Mouse (Mus musculus): Measurements from ENCODE around the gene Tmem179b. TPM values are rescaled to one million over a fixed set of nuclear protein-coding genes. Genes with fewer than 3 reads are reported as not detected.

The Tmem179b gene
- total RNA-seq (2021) = 10 to 100 TPM in 1 of 2 experiments, 1 to 10 TPM in 1; 8.9 to 11.0 TPM

GRCm38 (mm10) chr19:8774086-8774835 lies at the start of gene Tmem179b:
Gene Tmem179b, minus strand, starts transcription at chr19:8774467.
- peak; percentile 97 for DNase-seq (ENCODE audit: low spot score in 2 of 2)
- intact Hi-C loops (cut with DNase I) = loop anchor here (5.0 kb wide), 1 partner anchor 48 kb away; the partner anchor contains the start of gene Hnrnpul2

GRCm38 (mm10) chr19:8822696-8823095 lies 48.4 kb upstream of the Tmem179b start:
- DNase-seq (ENCODE audit: low spot score in 2 of 2) = no peak
- intact Hi-C loops (cut with DNase I) = loop anchor here (5.0 kb wide), 1 partner anchor 50 kb away; the partner anchor contains the start of genes Tmem179b and Tmem223

- intact Hi-C loops (cut with DNase I) = loop anchor here (2.0 to 5.0 kb wide), 2 partner anchors 18 to 49 kb away; partner anchors contain the start of genes Gng3, Tmem179b and Tmem223
These were observed 46.9 kb upstream of the Tmem179b start for GRCm38 (mm10) chr19:8821146-8821545.

GRCm38 (mm10) chr19:8820424-8820956 lies 46.2 kb upstream of the Tmem179b start:
- intact Hi-C loops (cut with DNase I) = loop anchor here (2.0 to 5.0 kb wide), 2 partner anchors 18 to 48 kb away; partner anchors contain the start of genes Gng3, Tmem179b and Tmem223
- DNase-seq (ENCODE audit: low spot score in 2 of 2) = no peak

More at GRCm38 (mm10) chr19:8821146-8821545, 46.9 kb upstream of the Tmem179b start:
- DNase-seq (ENCODE audit: low spot score in 2 of 2) = no peak

- peak; percentile 99 for DNase-seq (ENCODE audit: low spot score in 2 of 2)
- intact Hi-C loops (cut with DNase I) = loop anchor here (2.0 to 5.0 kb wide), 2 partner anchors 19 to 48 kb away; partner anchors contain the start of genes Gng3, Tmem179b and Tmem223
These were observed 45.5 kb upstream of the Tmem179b start, which contains the start of gene Hnrnpul2 for GRCm38 (mm10) chr19:8819596-8820423. Gene Hnrnpul2, plus strand, starts transcription at chr19:8820010.

- intact Hi-C loops (cut with DNase I) = no loop called here
- DNase-seq (ENCODE audit: low spot score in 2 of 2) = peak; percentile 96
These were observed 44.7 kb upstream of the Tmem179b start, which contains the start of gene Ttc9c for GRCm38 (mm10) chr19:8818801-8819595. Gene Ttc9c, minus strand, starts transcription at chr19:8819333.

- no peak for DNase-seq (ENCODE audit: low spot score in 2 of 2)
- intact Hi-C loops (cut with DNase I) = no loop called here
These were observed 44.1 kb upstream of the Tmem179b start for GRCm38 (mm10) chr19:8818301-8818798.

GRCm38 (mm10) chr19:8817001-8817400 lies 42.7 kb upstream of the Tmem179b start:
- no peak for DNase-seq (ENCODE audit: low spot score in 2 of 2)
- intact Hi-C loops (cut with DNase I) = no loop called here

- intact Hi-C loops (cut with DNase I) = no loop called here
- no peak for DNase-seq (ENCODE audit: low spot score in 2 of 2)
These were observed 41.5 kb upstream of the Tmem179b start for GRCm38 (mm10) chr19:8815812-8816211.

- DNase-seq (ENCODE audit: low spot score in 2 of 2) = no peak
- intact Hi-C loops (cut with DNase I) = no loop called here
These were observed 32.5 kb upstream of the Tmem179b start for GRCm38 (mm10) chr19:8806810-8807209.

GRCm38 (mm10) chr19:8803879-8804660 lies 29.8 kb upstream of the Tmem179b start:
- DNase-seq (ENCODE audit: low spot score in 2 of 2) = no peak
- intact Hi-C loops (cut with DNase I) = no loop called here

GRCm38 (mm10) chr19:8803204-8803780 lies 29.0 kb upstream of the Tmem179b start:
- DNase-seq (ENCODE audit: low spot score in 2 of 2) = no peak
- intact Hi-C loops (cut with DNase I) = no loop called here

GRCm38 (mm10) chr19:8802130-8802821 lies 28.0 kb upstream of the Tmem179b start, which contains the start of gene Zbtb3:
Gene Zbtb3, plus strand, starts transcription at chr19:8802555.
- intact Hi-C loops (cut with DNase I) = no loop called here

GRCm38 (mm10) chr19:8798947-8799315 lies 24.7 kb upstream of the Tmem179b start:
- intact Hi-C loops (cut with DNase I) = no loop called here
- DNase-seq (ENCODE audit: low spot score in 2 of 2) = no peak

More at GRCm38 (mm10) chr19:8802130-8802821, 28.0 kb upstream of the Tmem179b start, which contains the start of gene Zbtb3:
- peak; percentile 95 for DNase-seq (ENCODE audit: low spot score in 2 of 2)

GRCm38 (mm10) chr19:8798264-8798946 lies 24.1 kb upstream of the Tmem179b start, which contains the start of gene Polr2g:
Gene Polr2g, minus strand, starts transcription at chr19:8798577.
- DNase-seq (ENCODE audit: low spot score in 2 of 2) = peak; percentile 86 to 89
- intact Hi-C loops (cut with DNase I) = no loop called here

GRCm38 (mm10) chr19:8790171-8790570 lies 15.9 kb upstream of the Tmem179b start:
- DNase-seq (ENCODE audit: low spot score in 2 of 2) = peak in 1 of 2 experiments; percentile 23

More at GRCm38 (mm10) chr19:8790171-8790570, 15.9 kb upstream of the Tmem179b start:
- intact Hi-C loops (cut with DNase I) = no loop called here
